Mouse (Mus musculus): Measurements from ENCODE around the gene Gm49601. TPM values are rescaled to one million over a fixed set of nuclear protein-coding genes. Genes with fewer than 3 reads are reported as not detected.

Gene Gm49601
- 1 to 10 TPM in 1 of 2 experiments, under 1 TPM in 1; 0.18 to 1.1 TPM for polyA plus RNA-seq (2017; shearing (Covaris generic))

DNA sequence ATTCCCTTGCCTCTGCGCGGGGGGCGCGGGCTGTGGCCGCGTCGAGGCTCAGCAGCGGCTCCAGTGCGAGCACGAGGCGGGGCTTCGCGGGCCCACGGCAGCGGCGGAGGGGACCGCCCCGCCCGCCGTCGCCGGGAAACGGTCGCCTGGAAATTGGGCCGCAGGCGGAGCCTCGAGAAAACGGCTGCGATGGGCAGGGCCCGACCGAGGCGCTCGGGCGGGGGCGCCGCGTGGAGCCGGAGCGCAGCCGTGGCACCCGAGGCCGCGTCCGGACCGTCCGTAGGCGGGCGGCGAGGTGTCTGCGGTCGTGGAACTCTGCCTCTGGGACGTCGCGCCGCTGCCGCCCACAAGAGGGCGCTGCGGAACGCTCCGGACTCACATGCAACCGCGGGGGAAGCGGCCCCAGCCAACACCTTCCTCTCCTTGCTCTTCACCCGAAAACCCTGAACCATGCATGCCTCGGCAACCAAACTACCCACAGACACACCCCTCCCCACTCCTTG lies at the start of gene Gm49601:
Gene Gm49601, minus strand, starts transcription at position 52 of the 503 bp plus-strand sequence.

DNA sequence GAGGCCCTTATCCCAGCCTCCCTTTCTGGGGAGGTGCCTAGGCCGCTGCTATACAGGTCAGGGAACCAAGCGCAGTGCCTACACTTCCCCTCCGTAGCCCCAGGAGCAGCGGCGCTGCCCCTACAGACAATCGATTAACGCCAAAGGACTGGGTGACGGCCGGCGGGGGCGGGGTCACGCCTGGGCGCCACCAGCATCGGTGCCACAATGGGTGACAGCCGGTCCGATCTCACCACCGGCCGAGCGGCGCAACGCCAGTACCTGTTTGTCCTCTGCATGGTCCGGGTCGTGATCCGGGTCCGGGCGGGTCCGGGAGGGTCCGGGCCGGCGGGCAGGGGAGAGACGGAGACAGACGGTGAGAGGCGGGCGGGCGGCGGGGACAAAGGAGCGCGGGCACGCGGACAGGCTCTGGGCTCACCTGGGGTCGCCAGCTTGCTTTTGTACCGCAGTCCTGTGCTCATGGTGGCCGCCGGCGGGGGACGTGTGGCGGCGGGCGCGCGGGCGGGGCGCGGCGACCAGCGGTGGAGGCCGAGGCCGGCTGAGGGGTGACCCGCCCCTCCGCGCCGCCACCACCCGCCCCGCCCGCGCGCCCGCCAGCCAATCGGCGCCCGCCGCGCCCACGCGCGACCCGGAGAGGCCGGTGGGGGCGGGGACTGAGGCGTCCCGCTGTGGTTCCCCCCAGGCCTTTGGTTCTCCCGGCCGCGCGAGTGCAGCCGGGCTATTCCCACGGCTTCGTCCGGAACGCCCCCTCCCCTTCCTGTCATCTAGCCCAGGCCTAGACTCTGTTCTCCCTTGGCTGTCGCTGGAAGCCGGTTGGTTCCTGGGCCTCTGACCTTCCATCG lies 3.4 kb upstream of the Gm49601 start, which contains the start of gene Sept5:
Gene Sept5, minus strand, starts transcription at position 565 of the 842 bp plus-strand sequence.

DNA sequence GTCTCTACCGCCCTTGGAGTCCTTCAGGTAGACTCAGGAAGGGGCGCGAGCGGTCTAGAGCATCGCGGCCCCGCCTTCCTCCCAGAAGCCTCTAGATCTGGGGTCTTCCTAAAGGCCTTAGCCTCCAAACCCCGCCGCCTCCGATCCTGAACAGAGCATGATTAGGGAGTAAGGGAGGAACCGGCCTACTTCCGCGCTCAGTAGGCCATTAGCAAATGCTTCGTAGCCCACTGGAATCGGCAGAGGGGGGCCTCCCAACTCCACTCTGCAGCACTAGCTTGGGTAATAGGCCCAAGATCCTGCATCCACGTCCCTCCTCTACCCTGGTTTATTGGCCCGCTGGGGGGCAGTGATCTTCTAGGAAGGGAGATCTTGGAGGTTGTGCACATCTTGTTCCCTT lies 4.2 kb downstream of the Gm49601 start, which contains the start of gene Gp1bb:
Gene Gp1bb, minus strand, starts transcription at position 385 of the 400 bp plus-strand sequence.

DNA sequence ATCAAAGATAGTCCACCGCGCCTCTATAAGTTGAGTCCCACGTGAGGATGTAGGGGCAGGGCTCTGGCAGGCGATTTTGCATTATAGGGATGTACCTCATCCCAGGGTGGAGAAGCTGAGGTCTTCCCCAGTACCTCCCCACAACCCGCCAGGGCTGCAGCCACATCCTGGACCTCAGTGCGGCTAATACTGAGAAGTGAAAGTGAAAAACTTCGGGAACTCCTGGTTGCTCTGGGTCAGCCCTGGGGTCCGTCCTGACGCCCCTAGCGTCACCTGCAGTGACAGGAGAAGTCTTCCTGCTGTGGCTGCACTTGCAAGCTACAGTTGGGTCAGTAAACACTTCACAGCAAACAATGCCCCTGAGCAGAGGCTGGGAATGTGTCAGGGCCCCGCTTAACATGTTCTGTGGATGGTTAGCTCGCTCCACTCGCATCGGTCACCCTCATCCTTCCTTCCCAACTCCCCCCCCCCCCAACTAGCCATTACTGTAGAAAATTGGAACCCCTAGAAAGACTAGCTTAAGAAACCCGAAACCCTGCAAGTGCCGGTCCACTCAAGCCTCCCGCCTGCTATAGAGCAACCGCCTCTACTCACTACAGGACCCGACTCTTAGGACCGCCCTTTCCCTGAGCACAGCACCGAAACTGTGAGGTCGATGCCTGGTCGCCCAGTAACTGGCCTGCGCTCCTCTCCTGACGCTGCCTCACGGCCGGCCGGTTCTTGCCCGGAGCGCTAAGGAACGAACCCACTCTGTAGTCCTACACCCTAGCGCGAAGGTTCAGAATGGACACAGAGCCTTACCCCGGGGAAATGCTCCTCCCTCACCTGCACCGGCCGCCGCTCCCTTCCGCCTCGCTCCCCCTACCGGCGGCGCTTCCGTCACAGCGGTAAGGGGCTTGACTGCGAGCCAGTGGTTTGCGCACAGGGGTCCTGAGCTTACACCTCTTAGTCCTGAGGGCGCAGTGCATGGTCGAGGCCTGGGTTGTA lies 36.1 kb downstream of the Gm49601 start, which contains the start of gene Tbx1:
Gene Tbx1, minus strand, starts transcription at position 868 of the 987 bp plus-strand sequence.

Other genes starting within 250 kb of the Gm49601 start
- gene Txnrd2, start 200.0 kb downstream of the Gm49601 start, polyA plus RNA-seq (2017; shearing (Covaris generic)): 10 to 100 TPM; 30.2 to 39.9 TPM
- gene Comt, start 199.6 kb downstream of the Gm49601 start, polyA plus RNA-seq (2017; shearing (Covaris generic)): 10 to 100 TPM; 42.9 to 67.2 TPM
- 10 to 100 TPM; 17.6 to 22.6 TPM for gene Gnb1l, start 127.7 kb downstream of the Gm49601 start, polyA plus RNA-seq (2017; shearing (Covaris generic))
- gene Rtl10, start 127.5 kb downstream of the Gm49601 start, polyA plus RNA-seq (2017; shearing (Covaris generic)): under 1 TPM in 1 of 2 experiments, not detected in 1; 0.44 TPM
- gene Tbx1, start 35.8 kb downstream of the Gm49601 start, polyA plus RNA-seq (2017; shearing (Covaris generic)): not detected
- under 1 TPM in 1 of 2 experiments, not detected in 1; 0.13 TPM for gene Gp1bb, start 4.0 kb downstream of the Gm49601 start, polyA plus RNA-seq (2017; shearing (Covaris generic))
- 1 to 10 TPM in 1 of 2 experiments, not detected in 1; 1.5 TPM for gene Sept5, start 3.5 kb upstream of the Gm49601 start, polyA plus RNA-seq (2017; shearing (Covaris generic))
- 1 to 10 TPM in 1 of 2 experiments, under 1 TPM in 1; 0.18 to 1.3 TPM for gene Cldn5, start 150.4 kb upstream of the Gm49601 start, polyA plus RNA-seq (2017; shearing (Covaris generic))
- gene Ufd1, start 185.4 kb upstream of the Gm49601 start, polyA plus RNA-seq (2017; shearing (Covaris generic)): 100 to 1,000 TPM; 126 to 146 TPM
- 1 to 10 TPM; 3.9 to 4.0 TPM for gene Cdc45, start 185.6 kb upstream of the Gm49601 start, polyA plus RNA-seq (2017; shearing (Covaris generic))
- 100 to 1,000 TPM in 1 of 2 experiments, 10 to 100 TPM in 1; 85.1 to 104 TPM for gene 2510002D24Rik, start 210.2 kb upstream of the Gm49601 start, polyA plus RNA-seq (2017; shearing (Covaris generic))
- not detected for gene Gm28539, start 210.2 kb upstream of the Gm49601 start, polyA plus RNA-seq (2017; shearing (Covaris generic))